Mouse (Mus musculus) urinary bladder, adult 2 months (tissue): ENCODE data around the gene Emid1. TPM values are rescaled to one million over a fixed set of nuclear protein-coding genes. Genes with fewer than 3 reads are reported as not detected.

Experiments
- DNase-seq: peaks from one replicate; pipeline ENCODE4 v3.0.0; 2022; ENCODE audit warnings: low spot score
- polyA plus RNA-seq: library from polyadenylated mRNA; depleted of rRNA; stranded (reverse); fragments of >200 nt; gene quantifications from 2 replicates; pipeline ENCODE4 v1.2.3, GENCODE M21; 2012

The Emid1 gene
- polyA plus RNA-seq, 1 experiment, result 97.0 TPM

GRCm38 (mm10) chr11:5163421-5163820 is 11.4 kb upstream of the Emid1 start:
- no peak for DNase-seq

GRCm38 (mm10) chr11:5160722-5161485 is 8.8 kb upstream of the Emid1 start:
- DNase-seq, result no peak

- DNase-seq, result no peak
Observed at GRCm38 (mm10) chr11:5158056-5158455, 6.0 kb upstream of the Emid1 start.

GRCm38 (mm10) chr11:5154961-5155805 is 3.1 kb upstream of the Emid1 start:
- DNase-seq, result no peak

GRCm38 (mm10) chr11:5151247-5151630 is 818 bp downstream of the Emid1 start:
- no peak for DNase-seq

- no peak for DNase-seq
Observed at GRCm38 (mm10) chr11:5150416-5151246, 1.4 kb downstream of the Emid1 start.

GRCm38 (mm10) chr11:5149955-5150354 is 2.1 kb downstream of the Emid1 start:
- DNase-seq, result no peak

GRCm38 (mm10) chr11:5149249-5149648 is 2.8 kb downstream of the Emid1 start:
- DNase-seq, result no peak

- DNase-seq, result no peak
Observed at GRCm38 (mm10) chr11:5145600-5145999, 6.5 kb downstream of the Emid1 start.

GRCm38 (mm10) chr11:5141965-5142364 is 10.1 kb downstream of the Emid1 start:
- DNase-seq, result no peak

GRCm38 (mm10) chr11:5141252-5141651 is 10.8 kb downstream of the Emid1 start:
- DNase-seq, result no peak

GRCm38 (mm10) chr11:5140619-5141018 is 11.4 kb downstream of the Emid1 start:
- DNase-seq, result peak; percentile 73

- DNase-seq, result no peak
Observed at GRCm38 (mm10) chr11:5139372-5139771, 12.7 kb downstream of the Emid1 start.

GRCm38 (mm10) chr11:5138642-5139041 is 13.4 kb downstream of the Emid1 start:
- DNase-seq, result no peak

- no peak for DNase-seq
Observed at GRCm38 (mm10) chr11:5135914-5136313, 16.1 kb downstream of the Emid1 start.

- DNase-seq, result no peak
Observed at GRCm38 (mm10) chr11:5132751-5133150, 19.3 kb downstream of the Emid1 start.

- no peak for DNase-seq
Observed at GRCm38 (mm10) chr11:5130111-5130665, 21.9 kb downstream of the Emid1 start.

GRCm38 (mm10) chr11:5129035-5129480 is 23.0 kb downstream of the Emid1 start:
- no peak for DNase-seq

- DNase-seq, result no peak
Observed at GRCm38 (mm10) chr11:5125713-5126112, 26.3 kb downstream of the Emid1 start.

GRCm38 (mm10) chr11:5114931-5115581 is 37.0 kb downstream of the Emid1 start:
- DNase-seq, result peak; percentile 73

- no peak for DNase-seq
Observed at GRCm38 (mm10) chr11:5113645-5114044, 38.4 kb downstream of the Emid1 start.
